Mouse (Mus musculus): ENCODE measurements at regions not wholly inside any gene's neighbourhood (a gene's known extent, or its start where the extent isn't known, plus 50 kb on each side); places are given as distances from the start of the nearest gene placed in this dataset.

GRCm38 (mm10) chr6:93235550-93235949 is 292.3 kb upstream of the Adamts9 start:
- TF ChIP-seq CTCF (conservative IDR thresholded peaks at IDR 0.05; ENCODE audit: low read length) (no peak), POU5F1 (IDR thresholded peaks at IDR 0.05; ENCODE audit: borderline replicate concordance, low read length) (no peak), NANOG (IDR thresholded peaks at IDR 0.05; ENCODE audit: borderline replicate concordance, low read length) (no peak)
